Mouse (Mus musculus) cerebellum, postnatal 4 days (tissue): ENCODE results near the gene Hmgn1.
"Not testable (repeated sequence)": the region's sequence is repeated elsewhere in the genome, so short reads cannot be mapped to it uniquely, and the experiment has no call there.

Experiments
- DNase-seq, 2 experiments: peaks; one replicate each; pipeline ENCODE4 v3.0.0; 2022; ENCODE audit warnings: low spot score in 2 of 2, mixed read lengths in 1 of 2

Gene Hmgn1

GRCm38 (mm10) chr16:96126684-96127171 is 801 bp downstream of the Hmgn1 start:
- no peak for DNase-seq

GRCm38 (mm10) chr16:96120022-96120623 is 7.4 kb downstream of the Hmgn1 start:
- no peak for DNase-seq

GRCm38 (mm10) chr16:96114729-96115128 is 12.8 kb downstream of the Hmgn1 start:
- DNase-seq = no peak

- no peak for DNase-seq
Observed at GRCm38 (mm10) chr16:96112769-96113168, 14.8 kb downstream of the Hmgn1 start.

- no peak for DNase-seq
Observed at GRCm38 (mm10) chr16:96110655-96111345, 16.7 kb downstream of the Hmgn1 start.

GRCm38 (mm10) chr16:96109673-96110072 is 17.9 kb downstream of the Hmgn1 start:
- no peak for DNase-seq

- no peak for DNase-seq
Observed at GRCm38 (mm10) chr16:96103036-96103435, 24.5 kb downstream of the Hmgn1 start.

- not testable (repeated sequence) for DNase-seq
Observed at GRCm38 (mm10) chr16:96097811-96098210, 29.7 kb downstream of the Hmgn1 start.

GRCm38 (mm10) chr16:96095966-96096365 is 31.6 kb downstream of the Hmgn1 start:
- DNase-seq = no peak

GRCm38 (mm10) chr16:96091515-96092504 is 35.7 kb downstream of the Hmgn1 start:
- no peak for DNase-seq

GRCm38 (mm10) chr16:96088120-96088519 is 39.4 kb downstream of the Hmgn1 start:
- DNase-seq = no peak

- no peak for DNase-seq
Observed at GRCm38 (mm10) chr16:96087436-96087835, 40.1 kb downstream of the Hmgn1 start.

- no peak for DNase-seq
Observed at GRCm38 (mm10) chr16:96087001-96087400, 40.5 kb downstream of the Hmgn1 start.

GRCm38 (mm10) chr16:96085597-96085996 is 41.9 kb downstream of the Hmgn1 start:
- no peak for DNase-seq

GRCm38 (mm10) chr16:96083179-96083646 is 44.3 kb downstream of the Hmgn1 start:
- DNase-seq = no peak

GRCm38 (mm10) chr16:96082301-96083178 is 45.0 kb downstream of the Hmgn1 start, which contains the start of gene Brwd1:
Gene Brwd1, minus strand, starts transcription at chr16:96082526.
- peak; percentile 85 to 92 for DNase-seq

- peak in 1 of 2 experiments; percentile 28 for DNase-seq
Observed at GRCm38 (mm10) chr16:96081742-96082241, 45.7 kb downstream of the Hmgn1 start.

GRCm38 (mm10) chr16:96081331-96081730 is 46.2 kb downstream of the Hmgn1 start:
- DNase-seq = peak; percentile 86 to 96

- no peak for DNase-seq
Observed at GRCm38 (mm10) chr16:96080524-96080923, 47.0 kb downstream of the Hmgn1 start.
